8 mouse cellular contexts compared by ENCODE assay signal in the genomic region with DNA sequence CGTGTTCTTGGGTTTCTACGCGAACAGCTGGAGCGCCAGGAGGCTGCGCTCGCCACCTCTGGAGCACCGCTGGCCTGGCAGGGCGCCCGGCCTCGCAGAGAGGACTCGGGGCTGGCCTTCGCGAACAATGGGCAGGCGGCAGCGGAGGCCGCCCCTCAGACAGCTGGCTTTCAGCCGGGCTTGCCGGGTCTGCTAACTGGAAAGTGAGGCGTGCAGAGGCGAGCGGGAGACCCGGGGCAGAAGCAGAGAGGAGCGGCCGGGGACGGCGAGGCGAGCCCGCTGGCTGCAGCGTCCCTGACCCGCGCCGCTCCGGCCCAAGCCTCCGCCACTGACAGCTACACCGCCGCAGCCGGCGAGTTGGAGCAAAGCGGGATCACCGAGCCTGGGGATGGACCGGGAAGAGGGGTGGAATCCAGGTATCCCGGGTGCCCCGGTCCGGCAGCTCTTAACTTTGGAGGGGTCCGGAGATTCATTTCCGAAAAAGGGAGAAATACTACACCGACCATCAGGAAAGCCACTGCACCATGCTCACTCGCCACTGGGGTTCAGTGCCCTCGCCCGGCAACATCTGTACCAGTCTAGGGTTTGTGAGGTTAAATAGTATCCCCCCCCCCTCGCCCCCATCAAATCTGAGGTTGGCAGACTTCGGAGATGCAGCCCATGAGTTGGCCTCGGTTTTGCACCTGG. TPM values are rescaled to one million over a fixed set of nuclear protein-coding genes. Genes with fewer than 3 reads are reported as not detected.
A peak's percentile ranks its signal among the peaks of the same experiment; 100 is the strongest.
DNase-seq lines count a peak whose midpoint lies in the region; TF ChIP-seq lines count a peak whose summit lies in the region.

No protein-coding gene starts in this region.

- no peak for TF ChIP-seq POLR2A in thymus, adult 2 months (IDR thresholded peaks at IDR 0.05; ENCODE audit: control insufficient read depth, extremely low read depth, insufficient read depth, low read length, poor library complexity)

- TF ChIP-seq CTCF in thymus, adult 2 months (IDR thresholded peaks at IDR 0.05; ENCODE audit: borderline replicate concordance, control insufficient read depth, extremely low read depth, insufficient read depth, low read length, poor library complexity): no peak

- DNase-seq in thymus, adult 2 months: no peak
- DNase-seq in thymus, adult 18-20 months: no peak
- DNase-seq in embryo, embryonic 9.5 days (ENCODE audit: extremely low spot score): peak; percentile 75
- peak; percentile 83 to 86 for DNase-seq in heart, adult 18-20 months
- DNase-seq in kidney, adult 11 months: peak; percentile 27
- peak; percentile 37 for DNase-seq in liver
- peak; percentile 83 for DNase-seq in neural tube, embryonic 10.5 days (ENCODE audit: extremely low spot score, low spot score)
- peak; percentile 41 for DNase-seq in urinary bladder, adult 2 months (ENCODE audit: low spot score)

- 2% methylated on average over 53 of the region's 53 CpGs for WGBS in thymus, adult 2 months

- H3K36me3 ChIP-seq in thymus, adult 2 months (ENCODE audit: control insufficient read depth, insufficient read depth, low read length): no peaks in the 10 kb centered on the region

- peaks cover 28% of the 10 kb centered on the region for H3K27me3 ChIP-seq in thymus, adult 2 months (ENCODE audit: control insufficient read depth, insufficient read depth, low read length)

- no peak overlapping the region for H3K27ac ChIP-seq in thymus, adult 2 months (ENCODE audit: control insufficient read depth, insufficient read depth, low read length)

- H3K4me1 ChIP-seq in thymus, adult 2 months (replicated peaks; ENCODE audit: control insufficient read depth, insufficient read depth, low read length): peaks cover 4% of the 10 kb centered on the region

- peak overlapping the region; percentile 2 for H3K4me3 ChIP-seq in thymus, adult 2 months (ENCODE audit: control insufficient read depth, insufficient read depth, low read length)

RNA-seq across cellular contexts. Expression of a gene that starts 1.0 kb away (rescaled TPM):
- 0.40 and 0.45 TPM in 2 replicates for polyA plus RNA-seq in thymus, adult 2 months (2012; rRNA removed)
- total RNA-seq in heart, adult 18-20 months (2021): 10 to 100 TPM; 12.3 to 15.4 TPM
- 1.2 and 2.4 TPM in 2 replicates for polyA plus RNA-seq in urinary bladder, adult 2 months (2012; rRNA removed)

RNA-seq across cellular contexts. Expression of a gene that starts 1.2 kb away (rescaled TPM):
- polyA plus RNA-seq in thymus, adult 2 months (2012; rRNA removed): 0.20 and 0.31 TPM in 2 replicates
- total RNA-seq in heart, adult 18-20 months (2021): 1 to 10 TPM; 2.9 to 3.8 TPM
- polyA plus RNA-seq in urinary bladder, adult 2 months (2012; rRNA removed): 0.39 and 0.53 TPM in 2 replicates

RNA-seq across cellular contexts. Expression of a gene that starts 48.0 kb away (rescaled TPM):
- 10.5 and 11.5 TPM in 2 replicates for polyA plus RNA-seq in thymus, adult 2 months (2012; rRNA removed)
- 10 to 100 TPM; 35.0 to 35.9 TPM for total RNA-seq in heart, adult 18-20 months (2021)
- polyA plus RNA-seq in urinary bladder, adult 2 months (2012; rRNA removed): 10.6 and 12.5 TPM in 2 replicates

Comparison
In these comparisons a context has a peak if more than half of its experiments do, and no peak if none do; other contexts are left out.
1. DNase-seq: peak in embryo, embryonic 9.5 days (single experiment), heart, adult 18-20 months (2 of 2), kidney, adult 11 months (single experiment), liver (single experiment), neural tube, embryonic 10.5 days (single experiment) and urinary bladder, adult 2 months (single experiment); none in thymus, adult 2 months (single experiment) and thymus, adult 18-20 months (0 of 2).